Mouse (Mus musculus) embryonic facial prominence, embryonic 13.5 days (tissue): ENCODE results near the gene Fbxo42. TPM values are rescaled to one million over a fixed set of nuclear protein-coding genes. Genes with fewer than 3 reads are reported as not detected.

ENCODE experiments used
- ATAC-seq: fragments of 200-750 bp; cut with Nextera tagmentation; 2 replicates; pipeline ENCODE4 v1.8.0; 2017; ENCODE audit warnings: low read depth; ENCODE audit not compliant: insufficient number of reproducible peaks, insufficient read depth, low FRiP score, low TSS enrichment
- H3K27ac ChIP-seq: fragments of 300-500 bp; sonication (generic); 2 replicates; pipeline ENCODE4 v1.5.1; 2015; ENCODE audit warnings: moderate library complexity, mild to moderate bottlenecking, inconsistent platforms
- H3K27me3 ChIP-seq: fragments of 300-500 bp; sonication (generic); 2 replicates; pipeline ENCODE4 v1.6.1; 2015; ENCODE audit warnings: mild to moderate bottlenecking, inconsistent platforms
- H3K36me3 ChIP-seq: fragments of 300-500 bp; sonication (generic); 2 replicates; pipeline ENCODE4 v1.6.1; 2015; ENCODE audit warnings: mild to moderate bottlenecking, inconsistent platforms
- H3K4me1 ChIP-seq: fragments of 300-500 bp; sonication (generic); 2 replicates; pipeline ENCODE4 v1.6.1; 2015; ENCODE audit warnings: inconsistent platforms
- H3K4me2 ChIP-seq: fragments of 300-500 bp; sonication (generic); 2 replicates; pipeline ENCODE4 v1.6.1; 2015; ENCODE audit warnings: moderate library complexity, mild to moderate bottlenecking, inconsistent platforms
- H3K4me3 ChIP-seq: fragments of 300-500 bp; sonication (generic); 2 replicates; pipeline ENCODE4 v1.5.1; 2015; ENCODE audit warnings: mild to moderate bottlenecking, inconsistent platforms
- H3K9ac ChIP-seq: fragments of 300-500 bp; sonication (generic); 2 replicates; pipeline ENCODE4 v1.6.1; 2015; ENCODE audit warnings: mild to moderate bottlenecking, inconsistent platforms
- H3K9me3 ChIP-seq: fragments of 300-500 bp; sonication (generic); 2 replicates; pipeline ENCODE4 v1.6.1; 2016; ENCODE audit warnings: inconsistent platforms
- WGBS: fragments of 180-500 bp; shearing (Covaris S2); methylation state at CpG from one replicate; pipeline ENCODE4 v1.1.7; 2015; ENCODE audit warnings: mixed read lengths; 5-methylcytosine and 5-hydroxymethylcytosine counted together
- polyA plus RNA-seq: library from polyadenylated mRNA; unstranded; fragments of >200 nt; fragmentation: Nextera tagmentation; extraction: Ambion mirVana; gene quantifications from 2 replicates; pipeline ENCODE4 v1.2.1, GENCODE M21; 2015

The Fbxo42 gene
- polyA plus RNA-seq, result 23.3 and 24.2 TPM in 2 replicates

GRCm38 (mm10) chr4:141147112-141148008 lies at the start of gene Fbxo42:
Gene Fbxo42, plus strand, starts transcription at chr4:141147913.
- no peaks in the 10 kb centered on the region for H3K9me3 ChIP-seq
- 8% methylated on average over 58 of the region's 58 CpGs for WGBS
- H3K27ac ChIP-seq, result peak within 1 kb of the TSS; percentile 94
- H3K9ac ChIP-seq, result peak within 1 kb of the TSS; percentile 98
- H3K36me3 ChIP-seq, result no peaks in the 10 kb centered on the region
- peaks cover 35% of the 10 kb centered on the region for H3K4me1 ChIP-seq
- peak within 1 kb of the TSS; percentile 100 for H3K4me3 ChIP-seq
- H3K27me3 ChIP-seq, result no peaks in the 10 kb centered on the region
- ATAC-seq, result peak; percentile 78
- H3K4me2 ChIP-seq, result peak within 1 kb of the TSS; percentile 78

- Histone ChIP-seq H3K4me2 (no peak overlapping the region), H3K27ac (no peak overlapping the region), H3K4me1 (peaks cover 3% of the 10 kb centered on the region; the same call in 1 of the 2 replicates), H3K9me3 (no peaks in the 10 kb centered on the region), H3K4me3 (no peak overlapping the region), H3K9ac (no peak overlapping the region), H3K36me3 (no peaks in the 10 kb centered on the region), H3K27me3 (no peaks in the 10 kb centered on the region)
- 66% methylated on average over 4 of the region's 4 CpGs for WGBS
- no peak for ATAC-seq
These were observed 48.8 kb upstream of the Fbxo42 start for GRCm38 (mm10) chr4:141098935-141099334.

- H3K27me3 ChIP-seq, result no peaks in the 10 kb centered on the region
- no peak overlapping the region for H3K27ac ChIP-seq
- H3K9ac ChIP-seq, result no peak overlapping the region
- H3K4me3 ChIP-seq, result no peak overlapping the region
- peaks cover 3% of the 10 kb centered on the region; the same call in 1 of the 2 replicates for H3K4me1 ChIP-seq
- H3K4me2 ChIP-seq, result no peak overlapping the region
- H3K36me3 ChIP-seq, result no peaks in the 10 kb centered on the region
- ATAC-seq, result no peak
- WGBS, result 72% methylated on average over 5 of the region's 5 CpGs
- H3K9me3 ChIP-seq, result no peaks in the 10 kb centered on the region
These were observed 47.8 kb upstream of the Fbxo42 start for GRCm38 (mm10) chr4:141099956-141100355.

- WGBS, result 87% methylated on average over 9 of the region's 9 CpGs
- no peak overlapping the region for H3K4me3 ChIP-seq
- H3K36me3 ChIP-seq, result no peaks in the 10 kb centered on the region
- no peak for ATAC-seq
- no peaks in the 10 kb centered on the region for H3K27me3 ChIP-seq
- H3K9ac ChIP-seq, result no peak overlapping the region
- no peaks in the 10 kb centered on the region for H3K9me3 ChIP-seq
- peaks cover 3% of the 10 kb centered on the region; the same call in 1 of the 2 replicates for H3K4me1 ChIP-seq
- H3K27ac ChIP-seq, result no peak overlapping the region
- no peak overlapping the region for H3K4me2 ChIP-seq
These were observed 46.4 kb upstream of the Fbxo42 start for GRCm38 (mm10) chr4:141101291-141101690.

- no peaks in the 10 kb centered on the region for H3K9me3 ChIP-seq
- H3K27me3 ChIP-seq, result no peaks in the 10 kb centered on the region
- no peaks in the 10 kb centered on the region for H3K36me3 ChIP-seq
- no peak overlapping the region for H3K27ac ChIP-seq
- 70% methylated on average over 6 of the region's 6 CpGs for WGBS
- H3K4me3 ChIP-seq, result no peak overlapping the region
- no peak overlapping the region for H3K9ac ChIP-seq
- H3K4me1 ChIP-seq, result peaks cover under 1% of the 10 kb centered on the region; the same call in 1 of the 2 replicates
- no peak overlapping the region for H3K4me2 ChIP-seq
- no peak for ATAC-seq
These were observed 45.9 kb upstream of the Fbxo42 start for GRCm38 (mm10) chr4:141101855-141102254.

- H3K4me1 ChIP-seq, result no peaks in the 10 kb centered on the region
- WGBS, result 79% methylated on average over 16 of the region's 16 CpGs
- H3K4me2 ChIP-seq, result no peak overlapping the region
- H3K27me3 ChIP-seq, result no peaks in the 10 kb centered on the region
- H3K4me3 ChIP-seq, result no peak overlapping the region
- H3K9ac ChIP-seq, result no peak overlapping the region
- H3K9me3 ChIP-seq, result no peaks in the 10 kb centered on the region; the same call in 1 of the 2 replicates
- H3K27ac ChIP-seq, result no peak overlapping the region
- ATAC-seq, result no peak
- H3K36me3 ChIP-seq, result peaks cover 15% of the 10 kb centered on the region
These were observed 41.1 kb upstream of the Fbxo42 start for GRCm38 (mm10) chr4:141106526-141107183.

- H3K4me2 ChIP-seq, result no peak overlapping the region
- peaks cover 31% of the 10 kb centered on the region for H3K36me3 ChIP-seq
- H3K27me3 ChIP-seq, result no peaks in the 10 kb centered on the region
- H3K9me3 ChIP-seq, result no peaks in the 10 kb centered on the region; the same call in 1 of the 2 replicates
- H3K4me3 ChIP-seq, result no peak overlapping the region
- H3K4me1 ChIP-seq, result no peaks in the 10 kb centered on the region
- WGBS, result 20% methylated on average over 10 of the region's 10 CpGs
- no peak for ATAC-seq
- peak overlapping the region; percentile 23; the same call in 1 of the 2 replicates for H3K27ac ChIP-seq
- H3K9ac ChIP-seq, result no peak overlapping the region
These were observed 39.4 kb upstream of the Fbxo42 start for GRCm38 (mm10) chr4:141108196-141108732.

GRCm38 (mm10) chr4:141113831-141114230 lies 33.9 kb upstream of the Fbxo42 start:
- Histone ChIP-seq H3K4me2 (no peak overlapping the region), H3K27me3 (no peaks in the 10 kb centered on the region), H3K4me1 (no peaks in the 10 kb centered on the region), H3K9ac (no peak overlapping the region), H3K9me3 (no peaks in the 10 kb centered on the region; the same call in 1 of the 2 replicates), H3K4me3 (no peak overlapping the region), H3K36me3 (peaks cover 85% of the 10 kb centered on the region), H3K27ac (no peak overlapping the region)
- no peak for ATAC-seq
- 77% methylated on average over 7 of the region's 7 CpGs for WGBS

- Histone ChIP-seq H3K9me3 (no peaks in the 10 kb centered on the region; the same call in 1 of the 2 replicates), H3K4me2 (no peak overlapping the region), H3K27me3 (no peaks in the 10 kb centered on the region), H3K36me3 (peaks cover 88% of the 10 kb centered on the region), H3K4me3 (no peak overlapping the region), H3K9ac (no peak overlapping the region), H3K27ac (no peak overlapping the region), H3K4me1 (no peaks in the 10 kb centered on the region)
- ATAC-seq, result no peak
- 84% methylated on average over 6 of the region's 6 CpGs for WGBS
These were observed 33.2 kb upstream of the Fbxo42 start for GRCm38 (mm10) chr4:141114521-141114981.

GRCm38 (mm10) chr4:141115398-141115797 lies 32.3 kb upstream of the Fbxo42 start:
- H3K4me2 ChIP-seq, result no peak overlapping the region
- no peak overlapping the region for H3K27ac ChIP-seq
- 88% methylated on average over 8 of the region's 8 CpGs for WGBS
- H3K4me3 ChIP-seq, result no peak overlapping the region
- H3K9ac ChIP-seq, result no peak overlapping the region
- no peak for ATAC-seq
- no peaks in the 10 kb centered on the region for H3K27me3 ChIP-seq
- H3K36me3 ChIP-seq, result peaks cover 86% of the 10 kb centered on the region
- no peaks in the 10 kb centered on the region; the same call in 1 of the 2 replicates for H3K9me3 ChIP-seq
- H3K4me1 ChIP-seq, result no peaks in the 10 kb centered on the region

- H3K4me2 ChIP-seq, result no peak overlapping the region
- no peak overlapping the region for H3K4me3 ChIP-seq
- no peaks in the 10 kb centered on the region for H3K9me3 ChIP-seq
- ATAC-seq, result no peak
- H3K27me3 ChIP-seq, result no peaks in the 10 kb centered on the region
- H3K4me1 ChIP-seq, result peaks cover 4% of the 10 kb centered on the region; the same call in 1 of the 2 replicates
- WGBS, result 85% methylated on average over 4 of the region's 4 CpGs
- peaks cover 53% of the 10 kb centered on the region for H3K36me3 ChIP-seq
- H3K27ac ChIP-seq, result no peak overlapping the region
- 0 out of 2 replicates have a peak overlapping the region, but pooled peaks have one; percentile 21 for H3K9ac ChIP-seq
These were observed 29.0 kb upstream of the Fbxo42 start for GRCm38 (mm10) chr4:141118691-141119090.
